In the genomic region with DNA sequence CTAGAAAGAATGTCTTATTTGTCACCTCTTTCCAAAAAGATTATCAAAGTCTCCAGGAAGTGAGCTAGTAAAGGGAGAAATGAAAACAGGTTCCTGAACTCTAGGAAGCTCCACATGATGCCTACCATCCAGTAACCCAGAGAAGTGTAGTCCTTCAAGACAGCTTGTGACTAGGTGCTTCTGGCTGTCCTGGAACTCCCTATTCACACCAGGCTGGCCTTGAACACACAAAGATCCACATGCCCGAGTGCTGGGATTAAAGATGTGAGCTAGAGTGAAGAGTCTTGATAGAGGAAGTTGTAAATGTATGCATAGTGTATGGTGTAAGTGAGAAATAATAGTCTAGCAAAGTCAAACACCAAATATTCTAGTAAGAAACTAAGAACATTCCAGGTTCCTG, we compare ENCODE assay signal across 9 mouse cellular contexts. TPM values are rescaled to one million over a fixed set of nuclear protein-coding genes. Genes with fewer than 3 reads are reported as not detected.
DNase-seq lines count a peak whose midpoint lies in the region; ATAC-seq lines count a peak whose summit lies in the region.
"Had no signal": no experiment of that assay in that cellular context is flagged by ENCODE, and none has a peak within 500 bp of the region (broad histone marks: within the 10 kb centered on the region; RNA-seq: fewer than 3 reads in every experiment).

No protein-coding gene starts in this region.

- H3K36me3 ChIP-seq in heart, embryonic 12.5 days = peaks cover 7% of the 10 kb centered on the region
- peaks cover 8% of the 10 kb centered on the region; the same call in 1 of the 2 replicates for H3K36me3 ChIP-seq in hindbrain, embryonic 12.5 days
- H3K36me3 ChIP-seq in midbrain, embryonic 14.5 days (ENCODE audit: control insufficient read depth, insufficient read depth, low read length) = no peaks in the 10 kb centered on the region; the same call in 1 of the 2 replicates

- H3K4me1 ChIP-seq in heart, embryonic 12.5 days (replicated peaks) = peaks cover 14% of the 10 kb centered on the region
- H3K4me1 ChIP-seq in hindbrain, embryonic 12.5 days = peaks cover 23% of the 10 kb centered on the region
- peaks cover 33% of the 10 kb centered on the region for H3K4me1 ChIP-seq in midbrain, embryonic 14.5 days (ENCODE audit: control insufficient read depth, insufficient read depth, low read length)

- ATAC-seq in heart, embryonic 12.5 days (ENCODE audit: insufficient number of reproducible peaks, low FRiP score) = no peak
- no peak for ATAC-seq in hindbrain, embryonic 12.5 days (ENCODE audit: low FRiP score)
- ATAC-seq in midbrain, embryonic 14.5 days (ENCODE audit: low FRiP score, low TSS enrichment) = no peak
- ATAC-seq: Patski had no signal

- H3K4me2 ChIP-seq in heart, embryonic 12.5 days = peak overlapping the region; percentile 82
- H3K4me2 ChIP-seq in hindbrain, embryonic 12.5 days (replicated peaks) = peak overlapping the region; percentile 70
- H3K4me2 ChIP-seq in midbrain, embryonic 14.5 days (ENCODE audit: low read length) = peak overlapping the region; percentile 90

- no peak for DNase-seq in heart, postnatal 25 days (ENCODE audit: low spot score)
- DNase-seq in c-Kit-positive CD71-positive TER-119-negative erythroid progenitor cells, embryonic 14.5 days (ENCODE audit: low read depth) = peak; percentile 40
- no peak for DNase-seq in midbrain, embryonic 14.5 days
- no peak for DNase-seq in MN1 (ENCODE audit: low spot score)
- DNase-seq in adrenal gland, postnatal 25 days = no peak
- no peak for DNase-seq in left cerebral cortex, adult 11 months (ENCODE audit: low spot score)

- 19% methylated on average over 1 of the region's 1 CpGs for WGBS in heart, embryonic 12.5 days
- 30% methylated on average over 1 of the region's 1 CpGs for whole genome bisulfite sequencing in hindbrain, embryonic 12.5 days
- WGBS in midbrain, embryonic 14.5 days = 14% methylated on average over 1 of the region's 1 CpGs

- peak overlapping the region; percentile 68 for H3K9ac ChIP-seq in heart, embryonic 12.5 days
- H3K9ac ChIP-seq in hindbrain, embryonic 12.5 days = 0 out of 2 replicates have a peak overlapping the region, but pooled peaks have one; percentile 36
- H3K9ac ChIP-seq in midbrain, embryonic 14.5 days (replicated peaks; ENCODE audit: low read length) = peak overlapping the region; percentile 18; the same call in 1 of the 2 replicates

- H3K9me3 ChIP-seq in heart, embryonic 12.5 days (replicated peaks) = no peaks in the 10 kb centered on the region
- no peaks in the 10 kb centered on the region for H3K9me3 ChIP-seq in hindbrain, embryonic 12.5 days (replicated peaks)
- H3K9me3 ChIP-seq in midbrain, embryonic 14.5 days (ENCODE audit: control insufficient read depth, low read length) = no peaks in the 10 kb centered on the region

- intact Hi-C loops in heart, postnatal 25 days (cut with DNase I) = loop anchor here (5.0 to 10.0 kb wide), 2 partner anchors 115 to 858 kb away; partner anchors contain the start of gene Ap3b1

- no peaks in the 10 kb centered on the region for H3K27me3 ChIP-seq in heart, embryonic 12.5 days (replicated peaks)
- no peaks in the 10 kb centered on the region for H3K27me3 ChIP-seq in hindbrain, embryonic 12.5 days
- H3K27me3 ChIP-seq in midbrain, embryonic 14.5 days (ENCODE audit: control insufficient read depth, insufficient read depth, low read length) = no peaks in the 10 kb centered on the region
- H3K27me3 ChIP-seq: Patski had no signal

- peak overlapping the region; percentile 45 for H3K4me3 ChIP-seq in heart, embryonic 12.5 days
- H3K4me3 ChIP-seq in hindbrain, embryonic 12.5 days = peak overlapping the region; percentile 97
- peak overlapping the region; percentile 98 for H3K4me3 ChIP-seq in midbrain, embryonic 14.5 days (replicated peaks; ENCODE audit: low read depth, low read length)

- no peak overlapping the region for H3K27ac ChIP-seq in heart, embryonic 12.5 days (ENCODE audit: poor library complexity, severe bottlenecking)
- H3K27ac ChIP-seq in hindbrain, embryonic 12.5 days = no peak overlapping the region
- H3K27ac ChIP-seq in midbrain, embryonic 14.5 days (replicated peaks; ENCODE audit: low read depth, low read length) = no peak overlapping the region

RNA-seq across cellular contexts. Expression of gene Jmy, which starts 2.6 kb away (rescaled TPM):
- 8.6 and 9.1 TPM in 2 replicates for polyA plus RNA-seq in heart, embryonic 12.5 days (2016; fragmentation: Nextera tagmentation; extraction: Ambion mirVana)
- total RNA-seq in heart, postnatal 25 days (2021) = 10 to 100 TPM; 40.6 to 41.6 TPM
- 10.6 TPM in 2 replicates for polyA plus RNA-seq in hindbrain, embryonic 12.5 days (2016; fragmentation: Nextera tagmentation; extraction: Ambion mirVana)
- 6.4 and 8.7 TPM in 2 replicates for polyA plus RNA-seq in midbrain, embryonic 14.5 days (2014; fragmentation: Nextera tagmentation; extraction: Ambion mirVana)
- total RNA-seq in adrenal gland, postnatal 25 days (2021) = 45.0 and 54.6 TPM in 2 replicates

Comparison
In these comparisons a context has a peak if more than half of its experiments do, and no peak if none do; other contexts are left out.
1. H3K4me3 ChIP-seq: peak in every context shown above with its lines; median percentile 98 in midbrain, embryonic 14.5 days; 97 in hindbrain, embryonic 12.5 days; 45 in heart, embryonic 12.5 days.
2. H3K9ac ChIP-seq: peak in every context shown above with its lines; median percentile 68 in heart, embryonic 12.5 days; 36 in hindbrain, embryonic 12.5 days; 18 in midbrain, embryonic 14.5 days.